Mouse (Mus musculus) heart, postnatal 14 days (tissue): ENCODE data around the gene Dhx58. TPM values are rescaled to one million over a fixed set of nuclear protein-coding genes. Genes with fewer than 3 reads are reported as not detected.

ENCODE experiments used
- DNase-seq, 2 experiments: peaks; one replicate each; pipeline ENCODE4 v3.0.0; 2021 to 2022
- intact Hi-C: fragments of 180-260 bp; cut with DNase I; formaldehyde crosslinking; loops from one replicate; pipeline ENCODE4 v1.15.1; 2025
- long read RNA-seq, 2 experiments: library from polyadenylated mRNA; stranded (forward); transcript quantifications; one replicate each; pipeline ENCODE4 v2.0.0; 2021
- total RNA-seq, 2 experiments: library from RNA; stranded (reverse); gene quantifications; 2 replicates each; pipeline ENCODE4 v1.2.3; 2021

Gene Dhx58
- under 1 TPM; 0.76 to 1.00 TPM for total RNA-seq
- long read RNA-seq, experiment 1: 0 reads
- long read RNA-seq, experiment 2, partial matches to known transcripts: 0 of 1 reads
- long read RNA-seq, experiment 2, other reads (novel, unspliced or antisense): 0 of 1 reads

GRCm38 (mm10) chr11:100703851-100704531 lies at the start of gene Dhx58:
Gene Dhx58 (minus strand): TSS chr11:100704271.
- no peak for DNase-seq
- intact Hi-C loops: loop anchor here (2.0 to 10.0 kb wide), 3 partner anchors 77 to 279 kb away; no protein-coding TSS in a partner anchor

GRCm38 (mm10) chr11:100752294-100752693 lies 48.2 kb upstream of the Dhx58 start:
- no peak for DNase-seq
- intact Hi-C loops: no loop called here

DNA sequence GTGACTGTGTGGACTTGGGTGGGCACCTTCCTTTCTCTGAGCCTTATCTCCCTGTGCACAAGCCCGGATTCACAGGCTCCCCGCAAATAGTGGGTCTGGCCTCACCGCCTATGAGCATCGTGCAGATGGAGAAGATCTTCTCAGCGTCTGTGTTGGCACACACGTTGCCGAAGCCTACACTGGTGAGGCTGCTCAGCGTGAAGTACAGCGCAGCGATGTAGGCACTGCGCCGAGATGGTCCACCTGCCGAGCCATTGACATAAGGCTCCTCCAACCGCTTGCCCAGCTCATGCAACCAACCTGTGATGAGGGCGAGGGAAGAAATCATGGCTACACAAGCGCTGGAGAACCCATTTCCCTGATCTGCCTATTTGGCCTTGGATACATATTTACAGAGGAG lies 46.1 kb upstream of the Dhx58 start:
- DNase-seq: no peak
- intact Hi-C loops: no loop called here

DNA sequence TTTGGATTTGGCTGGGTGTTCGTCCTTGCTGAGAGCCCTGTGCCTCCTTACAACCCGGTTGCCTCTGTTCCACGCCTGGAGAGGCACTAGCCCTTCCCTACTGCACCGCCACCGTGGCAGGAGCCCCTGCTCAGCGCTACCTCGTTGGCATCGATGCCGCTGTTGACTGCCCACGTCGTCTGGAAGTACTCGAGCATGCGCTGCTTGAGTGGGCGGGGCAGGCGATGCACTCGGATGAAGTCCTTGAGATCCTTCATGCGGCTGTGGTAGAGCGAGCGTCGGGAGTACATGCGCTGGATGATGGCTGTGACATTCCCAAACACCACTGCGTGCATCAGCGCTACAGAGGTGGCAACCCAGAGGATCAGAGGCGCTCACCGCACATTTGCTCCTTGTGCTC lies 45.4 kb upstream of the Dhx58 start:
- DNase-seq: no peak
- intact Hi-C loops: no loop called here

DNA sequence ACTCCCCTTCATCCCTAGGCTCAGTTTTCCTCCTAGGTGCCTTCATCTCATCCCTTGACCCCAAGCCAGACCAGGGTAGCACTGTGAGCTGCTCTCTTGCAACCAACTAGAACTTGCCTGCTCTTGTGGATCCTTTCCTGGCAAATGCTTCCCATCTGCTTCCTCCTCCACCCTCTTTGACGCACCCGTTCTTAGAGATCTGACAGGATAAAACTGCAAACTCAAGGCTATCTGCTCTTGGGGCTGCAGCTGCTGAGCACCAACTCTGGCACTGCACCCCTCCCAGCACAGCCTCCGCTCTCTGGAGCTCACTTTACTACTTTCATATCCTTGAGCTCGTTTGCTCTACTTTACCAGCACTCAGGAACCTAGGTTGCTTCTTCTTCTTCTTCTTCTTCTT lies 44.5 kb upstream of the Dhx58 start:
- no peak for DNase-seq
- intact Hi-C loops: no loop called here

DNA sequence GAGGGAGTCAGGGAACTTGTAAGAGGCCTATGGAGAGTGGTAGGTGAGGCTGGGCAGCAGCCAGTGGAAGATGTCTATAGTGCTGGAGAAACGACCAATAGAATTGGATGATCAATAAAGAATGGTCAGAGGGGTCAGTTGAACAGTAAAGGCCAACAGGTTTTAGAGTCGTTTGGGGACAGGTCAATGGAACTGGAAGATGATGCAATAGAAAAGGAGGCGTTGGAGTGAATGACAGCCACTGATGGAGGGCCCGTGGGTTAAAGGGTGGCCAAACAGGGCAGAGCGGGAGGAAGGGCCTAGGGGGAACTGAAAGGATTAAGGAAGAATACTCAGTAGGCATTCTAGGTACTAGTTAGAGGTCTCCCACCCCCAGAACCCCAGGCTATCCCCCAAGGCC lies 43.0 kb upstream of the Dhx58 start:
- intact Hi-C loops: no loop called here
- DNase-seq: no peak

DNA sequence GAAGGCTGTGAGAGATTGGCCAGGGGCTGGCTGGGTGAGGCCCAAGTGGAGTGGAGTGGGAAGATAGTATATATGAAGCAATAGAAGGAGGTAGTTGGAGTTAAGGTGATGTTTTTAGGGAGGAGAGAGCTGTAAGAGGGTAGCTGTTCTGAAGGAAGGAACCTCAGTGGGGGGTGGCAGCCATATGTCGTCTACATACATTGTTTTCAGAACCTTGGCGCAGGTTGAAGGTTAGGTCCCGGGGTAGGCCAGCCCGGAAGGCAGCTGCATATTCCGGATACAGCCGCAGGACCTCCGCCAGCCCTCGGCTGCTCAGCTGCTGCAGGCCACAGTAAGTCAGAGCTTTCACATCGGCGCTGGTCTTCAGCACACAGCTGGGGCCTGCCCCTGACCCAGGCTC lies 42.5 kb upstream of the Dhx58 start:
- intact Hi-C loops: no loop called here
- no peak for DNase-seq

DNA sequence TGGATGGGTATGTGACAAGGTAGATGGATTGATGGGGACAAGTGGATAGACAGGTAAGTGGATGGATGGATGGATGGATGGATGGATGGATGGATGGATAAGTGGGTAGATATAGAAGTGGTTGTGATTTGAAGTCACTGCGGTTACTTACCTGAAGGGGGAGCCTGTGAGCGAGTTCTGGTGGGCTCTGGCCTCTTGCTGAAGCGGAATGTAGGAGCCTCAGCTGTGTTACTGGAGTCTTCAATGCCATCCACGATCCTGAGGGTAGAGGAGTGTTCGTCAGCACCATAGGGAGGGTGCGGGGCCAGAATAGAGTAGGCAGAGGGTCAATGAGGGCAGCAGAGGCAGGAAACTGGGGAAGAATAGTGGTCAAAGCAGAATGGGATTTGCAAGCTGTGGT lies 41.0 kb upstream of the Dhx58 start:
- DNase-seq: peak; percentile 48 to 66
- intact Hi-C loops: loop anchor here (2.0 kb wide), 2 partner anchors 14 to 30 kb away; partner anchors contain the start of gene Kcnh4

GRCm38 (mm10) chr11:100741348-100741747 lies 37.3 kb upstream of the Dhx58 start:
- DNase-seq: peak; percentile 52 to 73
- intact Hi-C loops: no loop called here

DNA sequence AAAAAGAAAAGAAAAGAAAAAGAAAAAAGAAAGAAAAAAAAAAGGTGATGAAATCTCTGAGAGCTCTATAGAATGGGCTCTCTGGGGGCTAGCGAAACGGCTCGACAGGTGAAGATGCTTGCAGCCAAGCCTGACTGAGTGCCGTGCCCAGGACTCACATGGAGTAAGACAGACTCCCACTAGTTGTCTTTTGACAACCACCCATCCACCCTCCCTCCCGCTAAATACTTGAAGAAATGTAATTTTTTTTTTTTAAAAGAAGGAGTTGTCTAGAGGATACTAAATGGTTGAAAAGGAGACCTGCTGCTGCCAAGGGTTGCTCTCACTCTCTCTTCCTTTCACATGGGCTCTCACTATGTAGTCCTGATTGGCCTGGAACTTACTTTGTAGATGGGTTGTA lies 34.7 kb upstream of the Dhx58 start:
- intact Hi-C loops: no loop called here
- no peak for DNase-seq

DNA sequence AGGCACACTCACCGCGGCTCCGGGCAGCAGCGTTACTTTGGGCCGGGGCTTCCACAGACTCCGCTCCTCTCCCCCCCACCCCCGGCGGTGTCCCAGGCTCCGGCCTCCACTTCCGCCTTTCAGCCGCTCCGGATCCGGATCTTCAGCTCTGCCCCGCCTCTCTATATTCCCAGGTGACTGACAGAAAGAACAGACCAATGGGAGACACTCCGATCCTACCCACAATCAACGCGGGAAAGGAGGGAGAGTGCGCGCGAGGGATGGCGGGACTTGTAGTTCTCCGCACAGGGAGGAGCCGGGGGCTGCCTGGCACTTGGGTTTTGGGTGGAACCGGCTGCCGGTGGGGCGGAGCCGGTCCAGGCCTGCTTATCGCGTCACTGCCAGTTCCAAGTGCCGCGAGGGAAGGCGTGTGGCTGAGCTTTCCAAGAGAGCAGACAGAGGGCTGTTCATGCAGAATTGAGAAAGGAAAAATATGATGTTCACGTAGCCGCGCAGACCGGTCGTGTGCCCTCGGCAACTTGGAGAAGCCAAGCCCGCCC lies 34.1 kb upstream of the Dhx58 start, which contains the start of gene Rab5c:
Gene Rab5c, minus strand, starts transcription at position 150 of the 539 bp plus-strand sequence.
- DNase-seq: peak; percentile 97 to 98
- intact Hi-C loops: no loop called here

DNA sequence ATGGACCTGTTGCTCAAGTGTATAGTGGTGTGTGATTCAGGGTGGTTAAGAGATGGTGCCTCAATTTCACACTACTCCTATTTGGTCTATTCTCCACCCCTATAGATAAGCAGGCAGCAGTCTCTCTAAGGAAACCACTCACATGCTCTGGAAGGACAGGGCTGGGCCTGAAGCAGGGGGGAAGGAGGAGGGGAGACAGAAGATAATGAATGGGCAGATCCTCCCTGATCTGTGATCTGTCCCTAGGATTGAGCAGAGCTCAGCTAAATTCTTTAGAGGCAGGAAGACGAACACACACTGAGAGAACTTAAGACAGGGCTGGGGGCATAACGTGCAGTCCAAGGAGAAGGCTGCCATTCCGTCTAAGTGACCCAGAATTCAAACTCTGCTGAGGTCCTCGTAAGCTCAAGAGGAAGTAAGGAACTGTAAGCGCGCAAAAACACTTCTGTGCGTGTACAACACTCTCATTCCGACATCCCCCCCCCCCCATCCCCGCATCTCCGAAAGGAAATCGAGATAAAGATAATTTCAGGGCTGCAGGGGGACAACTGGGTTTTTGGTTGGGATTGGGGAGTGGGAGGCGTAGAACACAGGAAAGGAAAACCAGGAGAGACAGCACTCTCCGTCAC lies 33.1 kb upstream of the Dhx58 start:
- intact Hi-C loops: no loop called here
- DNase-seq: no peak

GRCm38 (mm10) chr11:100736746-100737080 lies 32.6 kb upstream of the Dhx58 start:
- intact Hi-C loops: no loop called here
- DNase-seq: no peak

DNA sequence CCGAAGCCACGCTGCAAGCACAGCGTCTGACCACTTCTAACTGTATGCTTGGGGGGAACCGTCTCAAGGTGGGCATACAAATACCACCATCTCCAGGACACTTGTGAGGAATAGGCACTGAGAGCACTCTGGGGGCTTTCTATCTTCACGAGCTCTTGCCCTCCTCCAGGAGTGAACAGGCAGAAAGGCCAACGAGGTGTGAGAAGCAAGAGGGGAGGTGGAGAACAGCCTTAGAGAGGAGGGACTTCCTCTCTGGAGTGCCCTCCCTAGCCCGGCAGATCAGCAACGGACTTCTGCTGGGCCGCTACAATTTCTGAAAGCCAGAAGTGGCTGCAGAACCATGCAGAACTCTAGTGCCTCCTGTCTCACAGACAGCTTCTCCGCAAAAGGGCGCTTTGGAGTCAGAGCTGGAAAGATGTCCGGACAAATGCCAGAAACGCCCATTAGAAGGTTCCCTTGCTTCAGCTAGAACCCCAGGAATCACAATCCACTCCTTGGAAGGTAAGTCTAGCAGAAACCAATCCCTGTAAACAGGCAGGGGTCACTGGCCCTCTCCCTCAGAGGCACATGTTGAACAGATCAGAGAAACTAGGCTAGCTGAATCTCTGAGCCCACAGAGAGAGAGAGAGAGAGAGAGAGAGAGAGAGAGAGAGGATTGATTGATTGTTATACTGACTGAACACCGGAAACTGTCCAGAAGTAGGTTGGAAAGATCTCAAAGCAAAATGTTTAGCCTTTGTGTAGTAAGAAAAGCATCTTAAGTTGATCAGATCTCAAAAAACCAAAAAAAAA lies 32.1 kb upstream of the Dhx58 start:
- intact Hi-C loops: no loop called here
- DNase-seq: no peak

- DNase-seq: no peak
- intact Hi-C loops: no loop called here
These were observed 31.2 kb upstream of the Dhx58 start for GRCm38 (mm10) chr11:100735134-100735865.

GRCm38 (mm10) chr11:100730477-100731205 lies 26.6 kb upstream of the Dhx58 start:
- DNase-seq: no peak

DNA sequence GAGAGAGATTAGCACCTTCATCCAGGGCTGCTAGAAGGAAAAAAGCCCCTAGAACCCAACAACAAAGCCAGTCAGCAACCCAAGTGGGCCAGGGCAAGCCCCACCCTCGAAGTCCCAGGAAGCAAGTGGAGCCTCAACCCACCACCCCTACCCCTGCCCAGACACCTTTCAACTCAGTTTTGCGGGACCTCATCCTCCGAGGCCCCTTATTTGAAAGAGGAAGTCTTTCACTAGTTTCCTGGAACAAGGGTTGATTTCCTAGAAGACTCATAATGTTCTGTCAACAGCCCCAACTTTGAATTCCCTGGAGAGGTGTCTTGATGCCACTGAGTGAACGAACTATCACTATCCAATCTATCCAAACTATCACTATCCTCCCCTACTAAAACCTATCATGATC lies 25.9 kb upstream of the Dhx58 start:
- intact Hi-C loops: no loop called here

More at GRCm38 (mm10) chr11:100730477-100731205, 26.6 kb upstream of the Dhx58 start:
- intact Hi-C loops: no loop called here

GRCm38 (mm10) chr11:100728601-100729000 lies 24.5 kb upstream of the Dhx58 start:
- intact Hi-C loops: no loop called here
- DNase-seq: no peak

More for the DNA sequence above, 25.9 kb upstream of the Dhx58 start:
- no peak for DNase-seq

- DNase-seq: no peak
- intact Hi-C loops: no loop called here
These were observed 23.1 kb upstream of the Dhx58 start for GRCm38 (mm10) chr11:100727201-100727600.
